Mouse (Mus musculus) layer of hippocampus, adult 2 months (tissue): ENCODE measurements around the gene Xirp1. TPM values are rescaled to one million over a fixed set of nuclear protein-coding genes. Genes with fewer than 3 reads are reported as not detected.

Source experiments
- DNase-seq, 2 experiments: peaks; one replicate each; pipeline ENCODE4 v3.0.0; 2022; ENCODE audit warnings: low spot score in 2 of 2
- H3K27ac ChIP-seq: fragments of 200-600 bp; 2 replicates; pipeline ENCODE4 v1.8.1; 2022
- H3K4me3 ChIP-seq: fragments of 200-600 bp; 2 replicates; pipeline ENCODE4 v1.8.1; 2022; ENCODE audit warnings: mild to moderate bottlenecking
- CTCF ChIP-seq: fragments of 200-600 bp; conservative IDR thresholded peaks from 2 replicates; pipeline ENCODE4 v1.8.1; 2022; ENCODE audit warnings: antibody characterized with exemption, mild to moderate bottlenecking, moderate library complexity
- total RNA-seq, 2 experiments: library from RNA; stranded (reverse); gene quantifications; 2 replicates each; pipeline ENCODE4 v1.2.3; 2021

Xirp1 gene
- total RNA-seq, 2 experiments from 2014 or later, result 0.10 to 0.23 TPM

- DNase-seq, result no peak
- H3K4me3 ChIP-seq, result no peak overlapping the region
- no peak for TF ChIP-seq CTCF
- no peak overlapping the region for H3K27ac ChIP-seq
Observed at GRCm38 (mm10) chr9:119996080-119996479, 27.3 kb downstream of the Xirp1 start.

GRCm38 (mm10) chr9:119994207-119994606, 29.2 kb downstream of the Xirp1 start:
- no peak overlapping the region for H3K27ac ChIP-seq
- no peak for DNase-seq
- H3K4me3 ChIP-seq, result no peak overlapping the region
- no peak for TF ChIP-seq CTCF

GRCm38 (mm10) chr9:119993092-119993844, 30.1 kb downstream of the Xirp1 start:
- H3K27ac ChIP-seq, result no peak overlapping the region
- TF ChIP-seq CTCF, result no peak
- DNase-seq, result no peak
- no peak overlapping the region for H3K4me3 ChIP-seq

DNA sequence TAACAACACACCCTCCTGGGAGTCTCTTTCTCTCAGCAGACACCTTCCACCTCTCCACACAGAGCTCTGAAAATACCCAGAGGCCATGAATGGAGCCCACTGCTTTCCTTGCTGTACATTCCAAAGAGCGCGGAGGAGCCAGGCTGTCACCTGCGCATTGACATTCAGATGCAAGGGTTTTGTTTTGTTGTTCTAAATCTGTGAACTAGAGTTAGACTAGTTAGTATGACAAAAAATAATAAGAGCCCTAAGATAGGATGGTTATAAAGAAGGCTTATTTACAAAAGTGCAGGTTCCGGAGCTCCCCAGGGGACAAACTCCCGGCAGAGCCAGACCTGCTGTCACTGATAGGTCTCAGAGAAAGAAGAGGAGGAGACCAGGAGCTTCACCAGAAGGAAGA, 32.1 kb downstream of the Xirp1 start:
- H3K4me3 ChIP-seq, result no peak overlapping the region
- H3K27ac ChIP-seq, result no peak overlapping the region
- TF ChIP-seq CTCF, result no peak
- DNase-seq, result no peak

- no peak for DNase-seq
- Histone ChIP-seq H3K4me3 (no peak overlapping the region), H3K27ac (no peak overlapping the region)
- no peak for TF ChIP-seq CTCF
Observed at GRCm38 (mm10) chr9:119988304-119988703, 35.1 kb downstream of the Xirp1 start.

GRCm38 (mm10) chr9:119985881-119986574, 37.4 kb downstream of the Xirp1 start:
- no peak for DNase-seq
- Histone ChIP-seq H3K4me3 (no peak overlapping the region), H3K27ac (no peak overlapping the region)
- no peak for TF ChIP-seq CTCF

GRCm38 (mm10) chr9:119984536-119985011, 38.8 kb downstream of the Xirp1 start, which contains the start of gene Csrnp1:
TSS of gene Csrnp1 (minus strand) at chr9:119984658.
- peak within 1 kb of the TSS; percentile 80 for H3K4me3 ChIP-seq
- no peak for DNase-seq
- no peak for TF ChIP-seq CTCF
- H3K27ac ChIP-seq, result peak within 1 kb of the TSS; percentile 96

DNA sequence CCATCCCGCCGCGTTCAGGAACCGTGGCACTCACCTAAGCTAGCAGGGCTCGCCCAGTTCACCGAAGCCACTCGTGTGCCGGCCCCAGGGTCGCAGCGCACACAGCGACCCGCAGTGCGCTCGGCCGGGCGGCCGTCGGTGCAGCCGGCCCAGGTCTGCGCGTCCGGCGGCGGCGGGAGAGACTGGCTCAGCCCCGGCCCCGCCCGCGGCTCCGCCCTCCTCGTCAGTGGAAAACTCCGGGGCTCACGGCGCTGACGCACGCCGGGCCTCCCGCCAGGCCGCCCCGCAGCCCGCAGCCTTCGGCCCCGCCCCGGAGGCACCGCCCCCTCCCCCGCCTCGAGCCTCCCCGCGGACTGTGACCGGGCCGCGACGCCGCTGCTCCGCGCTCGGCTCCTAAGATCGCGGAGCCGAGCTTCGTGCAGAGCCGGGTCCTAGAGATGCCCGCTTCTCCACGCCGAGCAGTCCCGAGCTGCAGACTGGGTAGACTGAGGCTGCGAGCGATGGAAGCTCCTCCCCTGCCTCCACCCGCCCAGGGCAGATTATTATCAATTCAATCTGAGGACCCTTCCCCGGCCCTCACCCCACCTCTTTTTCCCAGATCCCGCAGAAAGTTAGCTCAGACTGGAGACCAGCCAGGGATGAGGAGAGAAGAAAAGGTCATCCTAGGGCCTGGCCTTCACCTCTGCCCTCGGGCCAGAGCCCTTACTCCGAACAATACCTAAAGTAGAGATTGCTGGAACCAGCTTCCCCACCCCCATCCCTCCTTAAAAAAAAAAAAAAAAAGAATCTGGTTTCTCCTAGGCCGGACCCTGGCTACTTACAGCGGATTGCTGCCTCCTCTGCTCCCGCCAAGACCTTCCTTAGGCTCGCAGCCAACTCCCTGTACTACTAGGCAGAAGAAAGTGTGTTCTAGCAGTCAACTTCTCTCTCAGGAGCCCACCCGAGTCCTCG, 39.5 kb downstream of the Xirp1 start:
- Histone ChIP-seq H3K27ac (peak overlapping the region; percentile 96), H3K4me3 (peak overlapping the region; percentile 80)
- no peak for TF ChIP-seq CTCF
- DNase-seq, result peak; percentile 86 to 90

- DNase-seq, result no peak
- Histone ChIP-seq H3K4me3 (peak overlapping the region; percentile 80), H3K27ac (peak overlapping the region; percentile 96)
- no peak for TF ChIP-seq CTCF
Observed at GRCm38 (mm10) chr9:119982956-119983551, 40.3 kb downstream of the Xirp1 start.

- Histone ChIP-seq H3K4me3 (peak overlapping the region; percentile 80), H3K27ac (peak overlapping the region; percentile 96)
- no peak for DNase-seq
- peak; percentile 62 for TF ChIP-seq CTCF
Observed at GRCm38 (mm10) chr9:119982241-119982811, 41.1 kb downstream of the Xirp1 start.

- H3K27ac ChIP-seq, result peak overlapping the region; percentile 96
- peak; percentile 21; the same call in 1 of the 2 replicates for TF ChIP-seq CTCF
- peak overlapping the region; percentile 80 for H3K4me3 ChIP-seq
- DNase-seq, result no peak
Observed at GRCm38 (mm10) chr9:119981183-119982179, 41.9 kb downstream of the Xirp1 start.
